Mouse (Mus musculus): ENCODE measurements around the gene Mmp24.
"Not testable (repeated sequence)": the region's sequence is repeated elsewhere in the genome, so short reads cannot be mapped to it uniquely, and the experiment has no call there.

The Mmp24 gene

GRCm38 (mm10) chr2:155774927-155775684, at the start of gene Mmp24:
Gene Mmp24, plus strand, starts transcription at chr2:155775342.
- DNase-seq (ENCODE audit: low spot score in 2 of 2): no peak

DNA sequence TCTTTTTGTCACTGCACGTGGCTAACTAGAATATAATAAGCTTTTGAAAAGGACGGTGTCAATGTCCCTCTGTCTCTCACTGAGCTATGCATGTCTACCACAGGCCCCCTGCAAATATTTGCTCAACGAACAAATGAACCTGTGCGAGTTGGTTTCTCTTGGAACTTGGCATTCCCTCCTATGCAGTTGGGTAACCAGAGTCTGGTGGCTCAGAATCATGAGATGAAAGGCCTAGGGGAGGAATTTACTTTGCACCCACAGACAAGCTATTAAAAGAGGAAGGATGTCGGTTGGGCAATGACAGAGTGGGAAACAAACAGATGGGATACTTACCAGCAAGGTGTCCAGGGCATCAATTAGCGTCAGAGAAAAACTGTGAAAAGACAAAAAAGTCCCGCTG, 48.8 kb upstream of the Mmp24 start:
- DNase-seq (ENCODE audit: low spot score in 2 of 2): no peak

DNA sequence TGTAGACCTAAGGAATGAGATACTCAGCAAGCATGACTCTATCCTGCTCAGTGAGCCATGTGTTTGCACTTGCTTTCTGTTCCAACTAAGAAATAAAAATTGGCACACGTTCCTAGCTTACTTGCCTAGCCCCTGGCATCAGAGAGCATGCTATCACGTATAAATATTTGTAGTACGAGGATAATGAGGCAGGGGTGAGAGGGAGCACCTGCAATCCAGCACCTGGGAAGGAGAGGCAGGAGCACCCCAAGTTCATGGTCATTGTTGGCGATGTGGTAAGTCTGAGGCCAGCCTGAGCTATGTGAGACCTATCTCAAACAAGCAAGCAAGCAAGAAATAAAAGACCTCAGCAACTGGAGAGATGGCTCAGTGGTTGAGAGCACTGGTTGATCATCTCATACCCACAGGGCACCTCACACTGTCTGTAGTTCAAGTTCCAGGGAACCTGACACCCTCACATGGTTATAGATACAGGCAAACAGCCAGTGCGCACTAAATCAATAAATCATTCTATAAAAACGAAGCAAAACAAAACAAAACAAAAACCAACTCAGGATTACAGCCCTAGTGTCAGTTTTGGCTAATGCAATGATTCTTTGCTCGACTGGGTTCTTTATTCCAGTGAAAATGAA, 47.3 kb upstream of the Mmp24 start:
- no peak for DNase-seq (ENCODE audit: low spot score in 2 of 2)

DNA sequence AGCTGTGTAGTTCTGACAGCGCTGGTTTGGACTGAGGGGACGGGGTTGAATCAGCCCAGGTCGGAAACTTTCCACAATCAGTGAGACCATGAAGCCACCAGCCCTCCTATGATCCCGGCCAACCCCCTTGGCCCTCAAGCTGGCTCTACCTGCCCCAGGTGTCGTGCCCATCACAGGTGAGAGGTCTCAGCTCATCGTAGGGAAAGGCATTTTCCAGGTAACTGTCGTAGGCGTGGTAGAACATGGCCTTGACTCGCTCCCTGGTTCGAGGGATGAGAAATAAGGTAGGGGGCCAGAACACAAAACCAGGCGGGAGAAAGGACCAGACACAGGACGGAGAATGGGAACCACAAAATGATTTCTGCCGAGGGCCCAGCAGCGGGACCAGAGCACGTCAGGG, 46.4 kb upstream of the Mmp24 start:
- no peak for DNase-seq (ENCODE audit: low spot score in 2 of 2)

- peak; percentile 83 to 90 for DNase-seq (ENCODE audit: low spot score in 2 of 2)
These were observed 45.9 kb upstream of the Mmp24 start, which contains the start of gene Edem2 for GRCm38 (mm10) chr2:155729158-155729645. Gene Edem2, minus strand, starts transcription at chr2:155729475.

DNA sequence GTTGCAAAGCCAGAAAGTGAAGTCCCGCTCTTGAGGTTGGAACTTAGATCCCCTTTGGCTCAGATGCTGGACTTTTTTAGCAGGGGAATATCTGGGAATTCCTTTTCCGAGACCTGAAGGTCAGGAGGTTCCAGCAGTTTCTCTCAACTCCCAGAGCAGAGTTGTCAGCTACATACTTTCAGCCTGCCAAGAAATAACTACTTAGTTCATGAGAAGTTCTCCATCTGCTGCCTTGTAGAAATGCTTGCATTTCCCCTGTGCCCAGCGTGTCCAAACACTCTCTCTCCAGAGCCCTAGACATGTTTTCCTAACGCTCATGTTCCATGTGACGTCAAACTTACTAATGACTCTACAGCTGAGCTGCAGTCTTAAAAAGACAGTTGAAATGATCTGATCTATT, 40.1 kb upstream of the Mmp24 start:
- DNase-seq (ENCODE audit: low spot score in 2 of 2): no peak

- not testable (repeated sequence) for DNase-seq (ENCODE audit: low spot score in 2 of 2)
These were observed 39.4 kb upstream of the Mmp24 start, which contains the start of gene Gm17581 for GRCm38 (mm10) chr2:155735766-155736165. Gene Gm17581, minus strand, starts transcription at chr2:155735866.

GRCm38 (mm10) chr2:155736936-155737335, 38.2 kb upstream of the Mmp24 start:
- DNase-seq (ENCODE audit: low spot score in 2 of 2): no peak

GRCm38 (mm10) chr2:155737803-155738202, 37.3 kb upstream of the Mmp24 start:
- no peak for DNase-seq (ENCODE audit: low spot score in 2 of 2)

DNA sequence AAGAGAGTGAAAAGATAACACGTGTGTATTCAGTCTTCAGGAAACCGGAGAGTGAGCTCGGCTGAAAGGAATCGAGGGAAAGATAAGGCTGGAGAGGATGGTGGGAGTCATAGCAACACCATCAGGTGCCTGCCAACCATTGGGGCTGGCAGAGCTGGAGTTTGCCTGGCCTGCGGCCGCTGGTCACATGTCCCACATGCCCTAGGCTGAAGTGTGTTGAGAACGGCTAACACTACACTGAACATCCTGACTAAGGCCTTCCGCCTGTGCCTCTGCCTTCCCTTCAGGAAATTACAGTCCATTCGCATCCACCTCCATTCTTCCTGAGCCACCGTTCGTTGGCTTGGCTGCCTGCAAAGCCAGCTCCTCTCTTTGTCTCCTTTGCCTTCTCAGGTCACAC, 32.9 kb upstream of the Mmp24 start:
- DNase-seq (ENCODE audit: low spot score in 2 of 2): no peak

DNA sequence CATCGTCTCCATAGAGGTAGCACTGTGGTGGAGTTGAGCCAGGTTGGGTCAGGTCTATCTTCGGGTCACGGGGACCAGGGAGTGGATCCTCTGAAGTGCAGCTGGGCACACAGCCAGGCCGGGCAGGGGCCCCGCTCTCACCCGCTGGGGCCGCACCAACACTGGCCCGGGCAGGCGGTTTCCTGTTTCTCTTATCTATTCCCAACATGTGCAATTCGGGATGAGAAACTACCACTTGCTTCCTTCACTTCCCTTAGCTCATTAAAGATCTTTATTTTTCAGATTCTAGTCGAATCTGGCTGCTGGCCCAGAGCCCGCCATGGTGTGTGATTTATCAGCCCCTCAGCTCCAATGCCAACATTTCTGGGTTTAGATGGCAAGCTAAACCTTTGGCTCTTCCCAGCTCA, 32.2 kb upstream of the Mmp24 start:
- DNase-seq (ENCODE audit: low spot score in 2 of 2): no peak

GRCm38 (mm10) chr2:155743351-155743750, 31.8 kb upstream of the Mmp24 start:
- no peak for DNase-seq (ENCODE audit: low spot score in 2 of 2)

- no peak for DNase-seq (ENCODE audit: low spot score in 2 of 2)
These were observed 29.7 kb upstream of the Mmp24 start for GRCm38 (mm10) chr2:155745487-155745886.

GRCm38 (mm10) chr2:155749394-155749793, 25.7 kb upstream of the Mmp24 start:
- no peak for DNase-seq (ENCODE audit: low spot score in 2 of 2)

GRCm38 (mm10) chr2:155751014-155751786, 23.9 kb upstream of the Mmp24 start, which contains the start of gene Procr:
Gene Procr, plus strand, starts transcription at chr2:155751117.
- peak in 1 of 2 experiments; percentile 38 for DNase-seq (ENCODE audit: low spot score in 2 of 2)

DNA sequence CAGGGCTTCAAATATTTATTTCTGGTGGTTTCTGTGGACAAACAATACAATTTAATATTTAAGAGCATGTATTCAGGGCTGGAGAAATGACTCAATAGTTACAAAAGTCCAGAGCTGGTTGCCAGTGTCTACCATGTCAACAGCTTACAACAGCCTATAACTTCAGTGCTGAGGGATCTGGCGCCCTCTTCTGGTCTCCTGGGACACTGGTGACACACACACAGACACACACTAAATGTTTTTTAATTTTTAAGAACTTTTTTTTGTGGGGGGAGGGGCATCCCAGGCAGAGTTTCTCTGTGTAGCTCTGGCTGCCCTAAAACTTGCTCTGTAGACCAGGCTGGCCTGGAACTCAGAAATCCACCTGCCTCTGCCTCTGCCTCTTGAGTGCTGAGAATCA, 19.4 kb upstream of the Mmp24 start:
- DNase-seq (ENCODE audit: low spot score in 2 of 2): no peak

DNA sequence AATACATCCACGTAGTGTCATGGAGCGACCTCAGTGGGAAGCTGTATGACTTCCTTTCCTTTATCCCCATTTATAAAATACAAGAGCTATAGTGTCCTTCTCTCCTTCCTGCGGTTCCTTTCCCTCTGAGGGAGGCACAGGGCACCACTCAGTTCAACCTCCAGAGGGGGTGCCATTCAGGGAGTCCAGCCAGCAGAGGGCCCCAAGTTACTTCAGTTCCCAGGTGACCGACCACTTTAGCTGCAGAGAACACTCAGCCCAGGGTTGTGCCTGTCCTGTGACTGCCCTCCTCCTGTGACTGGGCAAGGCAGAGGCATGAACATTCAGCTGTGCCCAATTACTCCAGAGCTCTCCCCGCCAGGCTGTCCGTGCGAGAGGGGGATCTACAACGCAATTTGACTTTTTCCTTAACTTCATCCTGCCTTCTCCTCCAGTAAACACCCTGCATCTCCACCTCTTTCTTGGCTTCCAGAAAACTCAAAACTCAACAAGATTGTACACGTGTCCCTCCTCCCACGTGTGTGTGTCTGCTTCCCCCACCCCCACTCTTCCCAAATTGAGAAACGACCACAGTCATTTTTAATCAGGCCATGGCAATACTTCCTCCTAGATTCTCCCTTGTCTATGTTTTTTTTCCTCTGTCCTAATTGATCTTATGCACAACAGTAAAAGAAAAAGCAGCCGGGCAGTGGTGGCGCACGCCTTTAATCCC, 18.1 kb upstream of the Mmp24 start:
- DNase-seq (ENCODE audit: low spot score in 2 of 2): no peak

DNA sequence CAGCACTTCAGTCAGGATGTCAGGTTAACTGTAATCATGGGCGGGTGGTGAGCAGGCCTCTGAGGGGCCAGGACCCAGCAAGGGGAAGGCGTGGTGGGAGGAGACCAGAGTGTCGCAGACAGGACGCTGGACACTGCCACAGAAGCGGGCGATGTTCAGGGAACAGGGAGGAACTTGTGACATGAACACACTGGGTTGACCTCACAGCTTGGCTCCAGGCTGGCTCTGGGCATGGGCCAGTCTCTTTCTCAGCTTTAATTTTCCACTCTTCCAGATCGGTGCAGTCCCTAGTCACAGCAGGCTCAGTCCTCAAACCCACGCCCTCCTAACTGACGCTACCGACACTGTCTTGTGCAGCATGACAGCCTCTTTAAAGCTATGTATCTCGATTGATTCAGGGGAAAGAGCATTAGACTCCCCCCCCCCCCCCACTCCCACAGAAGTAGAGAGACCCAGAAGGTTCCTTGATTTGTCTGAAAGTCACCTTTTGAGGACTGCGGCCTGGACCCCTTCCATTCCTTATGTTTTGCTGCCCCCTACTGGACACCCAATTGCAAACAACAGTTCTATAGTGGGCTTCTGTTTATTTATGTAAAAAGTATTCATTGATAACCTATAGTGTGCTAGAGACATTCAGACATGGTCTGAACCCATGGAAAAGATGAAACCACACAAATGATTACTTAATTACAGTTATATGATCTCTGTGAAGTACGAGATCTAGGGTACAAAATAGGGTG, 10.3 kb upstream of the Mmp24 start:
- DNase-seq (ENCODE audit: low spot score in 2 of 2): no peak

DNA sequence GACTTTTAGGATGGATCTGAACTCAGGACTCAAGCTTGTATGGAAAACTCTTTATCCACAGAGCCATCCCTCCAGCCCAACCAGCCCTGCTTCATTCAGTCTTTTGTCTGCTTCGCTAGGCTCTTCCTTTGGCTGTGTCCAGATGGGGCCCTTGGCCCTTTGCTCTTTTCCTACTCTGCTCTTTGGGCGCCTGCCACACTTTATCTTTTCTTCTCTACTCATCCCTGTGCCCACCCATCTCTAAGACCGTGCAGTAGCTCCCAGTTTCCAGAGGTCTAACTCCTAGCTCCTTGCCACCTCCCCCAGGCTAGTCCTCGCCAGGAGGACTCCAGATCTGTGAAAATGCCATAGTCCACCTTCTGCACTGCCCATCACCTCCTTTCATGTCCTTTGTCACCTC, 1.5 kb upstream of the Mmp24 start:
- DNase-seq (ENCODE audit: low spot score in 2 of 2): no peak

- DNase-seq (ENCODE audit: low spot score in 2 of 2): no peak
These were observed 748 bp upstream of the Mmp24 start for GRCm38 (mm10) chr2:155774261-155774926.
